Mouse (Mus musculus): ENCODE measurements around the gene Olfr605.
"Not testable (repeated sequence)": the region's sequence is repeated elsewhere in the genome, so short reads cannot be mapped to it uniquely, and the experiment has no call there.

- not testable (repeated sequence) for TF ChIP-seq POLR2A (IDR thresholded peaks at IDR 0.05; ENCODE audit: low read depth, low read length); CTCF (IDR thresholded peaks at IDR 0.05; ENCODE audit: borderline replicate concordance, insufficient read depth, low read length)
Observed at GRCm38 (mm10) chr7:103477106-103477505, 31.9 kb upstream of the Olfr605 start.
